Mouse (Mus musculus) heart, adult 2 months (tissue): ENCODE measurements around the gene Catsperz. TPM values are rescaled to one million over a fixed set of nuclear protein-coding genes. Genes with fewer than 3 reads are reported as not detected.

Source experiments
- DNase-seq, 2 experiments: peaks; one replicate each; pipeline ENCODE4 v3.0.0; 2021
- H3K27ac ChIP-seq: fragments of 200-600 bp; 2 replicates; pipeline ENCODE4 v1.8.1; 2022
- H3K27me3 ChIP-seq: fragments of 200-500 bp; 2 replicates; pipeline ENCODE4 v1.6.1; 2012; ENCODE audit warnings: mild to moderate bottlenecking, low read length, inconsistent platforms, mixed read lengths; ENCODE audit not compliant: control insufficient read depth, insufficient read depth
- H3K36me3 ChIP-seq: fragments of 200-500 bp; 2 replicates; pipeline ENCODE4 v1.6.1; 2012; ENCODE audit warnings: low read length, inconsistent platforms; ENCODE audit not compliant: control insufficient read depth, insufficient read depth
- H3K4me1 ChIP-seq: fragments of 200-500 bp; 2 replicates; pipeline ENCODE4 v1.6.1; 2011; ENCODE audit warnings: low read length; ENCODE audit not compliant: control insufficient read depth, insufficient read depth
- H3K4me3 ChIP-seq: fragments of 200-600 bp; 2 replicates; pipeline ENCODE4 v1.8.1; 2022
- H3K79me2 ChIP-seq: fragments of 200-500 bp; replicated peaks from 2 replicates; pipeline ENCODE4 v1.6.1; 2012; ENCODE audit warnings: mild to moderate bottlenecking, inconsistent platforms, low read length, moderate library complexity, mixed read lengths; ENCODE audit not compliant: control insufficient read depth, insufficient read depth
- H3K9ac ChIP-seq: fragments of 200-500 bp; 2 replicates; pipeline ENCODE4 v1.6.1; 2012; ENCODE audit warnings: low read depth, mild to moderate bottlenecking, control low read depth, inconsistent platforms, low read length, mixed read lengths
- CTCF ChIP-seq: fragments of 200-600 bp; IDR thresholded peaks from 2 replicates; pipeline ENCODE4 v1.8.1; 2022; ENCODE audit warnings: antibody characterized with exemption, mild to moderate bottlenecking, moderate library complexity
- EP300 ChIP-seq: fragments of 200-500 bp; IDR thresholded peaks from 2 replicates; pipeline ENCODE4 v1.6.1; 2011; ENCODE audit warnings: low read depth, low read length, control low read depth; ENCODE audit not compliant: insufficient read depth
- POLR2A ChIP-seq: fragments of 200-500 bp; IDR thresholded peaks from 2 replicates; pipeline ENCODE4 v1.6.1; 2011; ENCODE audit warnings: mild to moderate bottlenecking, low read depth, low read length, control low read depth; ENCODE audit not compliant: insufficient read depth
- WGBS: fragments of 180-500 bp; shearing (Covaris S2); methylation state at CpG from one replicate; pipeline ENCODE4 v1.1.7; 2018; 5-methylcytosine and 5-hydroxymethylcytosine counted together
- intact Hi-C: fragments of 180-260 bp; cut with DNase I; formaldehyde crosslinking; loops from one replicate; pipeline ENCODE4 v1.15.1; 2025
- polyA plus RNA-seq: library from polyadenylated mRNA; depleted of rRNA; stranded (reverse); fragments of >200 nt; gene quantifications from 2 replicates; pipeline ENCODE4 v1.2.3, GENCODE M21; 2012
- total RNA-seq, 2 experiments: library from RNA; stranded (reverse); gene quantifications; 2 replicates each; pipeline ENCODE4 v1.2.3; 2021

Gene Catsperz
- total and polyA plus RNA-seq, 3 experiments: 0.23 TPM; not detected in 2

GRCm38 (mm10) chr19:6925611-6926329, 590 bp upstream of the Catsperz start:
- intact Hi-C loops: loop anchor here (2.0 kb wide), 1 partner anchor 13 kb away; no protein-coding TSS in a partner anchor
- no peaks in the 10 kb centered on the region for H3K79me2 ChIP-seq
- H3K27me3 ChIP-seq: peaks cover 13% of the 10 kb centered on the region
- H3K27ac ChIP-seq: no peak overlapping the region
- no peak for DNase-seq
- no peak overlapping the region for H3K9ac ChIP-seq
- no peak overlapping the region for H3K4me3 ChIP-seq
- H3K36me3 ChIP-seq: no peaks in the 10 kb centered on the region
- peaks cover 9% of the 10 kb centered on the region for H3K4me1 ChIP-seq
- 38% methylated on average over 40 of the region's 40 CpGs for whole genome bisulfite sequencing
- no peak for TF ChIP-seq EP300
- TF ChIP-seq CTCF: no peak
- TF ChIP-seq POLR2A: no peak

DNA sequence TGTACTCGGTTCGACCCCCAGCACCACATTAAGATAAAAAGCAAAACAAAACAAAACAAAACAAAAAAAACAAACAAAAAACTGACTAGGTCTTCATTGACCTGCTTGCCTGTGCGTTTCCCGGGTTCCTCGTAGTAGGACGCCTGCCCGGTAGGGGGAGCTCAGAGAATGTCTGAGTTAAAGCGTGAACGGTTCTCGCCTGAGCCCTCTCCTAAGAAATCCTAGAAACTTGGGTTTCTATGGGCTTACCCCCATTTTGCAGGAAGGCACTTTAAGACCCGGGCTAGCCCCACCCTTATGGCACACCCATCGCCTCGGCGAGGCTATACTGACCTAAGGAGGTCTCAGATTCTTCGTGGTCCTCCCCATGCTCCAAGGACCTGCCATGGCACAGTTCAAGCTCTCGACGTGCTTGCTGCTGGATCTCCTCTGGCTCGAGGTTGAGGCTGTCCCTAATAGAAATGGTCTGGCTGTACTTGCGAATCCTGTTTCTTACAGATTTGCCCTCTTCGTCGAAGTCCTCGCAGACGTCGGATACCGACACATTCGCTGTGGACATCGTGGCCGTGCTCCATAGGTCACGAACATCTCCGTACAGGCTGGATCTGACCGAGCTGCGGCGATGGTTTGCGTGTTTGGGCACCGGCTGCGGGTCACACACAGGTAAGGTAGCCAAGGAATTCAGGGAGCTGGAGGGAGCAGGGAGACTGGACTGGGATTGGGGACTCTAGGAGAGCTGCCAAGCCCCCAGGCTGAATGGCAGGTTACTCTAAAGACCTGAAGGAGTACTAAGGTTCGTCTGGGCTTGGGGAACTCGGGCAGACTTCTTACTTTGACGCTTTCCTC, 496 bp downstream of the Catsperz start:
- Histone ChIP-seq H3K4me3 (peak overlapping the region; percentile 29; the same call in 1 of the 2 replicates), H3K4me1 (peaks cover 10% of the 10 kb centered on the region), H3K27ac (no peak overlapping the region), H3K27me3 (peaks cover 13% of the 10 kb centered on the region), H3K79me2 (no peaks in the 10 kb centered on the region), H3K9ac (peak overlapping the region; percentile 36), H3K36me3 (no peaks in the 10 kb centered on the region)
- TF ChIP-seq EP300: 0 out of 2 replicates have a peak, but pooled peaks have one; percentile 35
- peak; percentile 97 for TF ChIP-seq CTCF
- no peak for TF ChIP-seq POLR2A
- intact Hi-C loops: loop anchor here (1.0 to 2.0 kb wide), 4 partner anchors 14 to 96 kb away; no protein-coding TSS in a partner anchor
- DNase-seq: peak; percentile 85 to 91
- 5% methylated on average over 39 of the region's 39 CpGs for WGBS

DNA sequence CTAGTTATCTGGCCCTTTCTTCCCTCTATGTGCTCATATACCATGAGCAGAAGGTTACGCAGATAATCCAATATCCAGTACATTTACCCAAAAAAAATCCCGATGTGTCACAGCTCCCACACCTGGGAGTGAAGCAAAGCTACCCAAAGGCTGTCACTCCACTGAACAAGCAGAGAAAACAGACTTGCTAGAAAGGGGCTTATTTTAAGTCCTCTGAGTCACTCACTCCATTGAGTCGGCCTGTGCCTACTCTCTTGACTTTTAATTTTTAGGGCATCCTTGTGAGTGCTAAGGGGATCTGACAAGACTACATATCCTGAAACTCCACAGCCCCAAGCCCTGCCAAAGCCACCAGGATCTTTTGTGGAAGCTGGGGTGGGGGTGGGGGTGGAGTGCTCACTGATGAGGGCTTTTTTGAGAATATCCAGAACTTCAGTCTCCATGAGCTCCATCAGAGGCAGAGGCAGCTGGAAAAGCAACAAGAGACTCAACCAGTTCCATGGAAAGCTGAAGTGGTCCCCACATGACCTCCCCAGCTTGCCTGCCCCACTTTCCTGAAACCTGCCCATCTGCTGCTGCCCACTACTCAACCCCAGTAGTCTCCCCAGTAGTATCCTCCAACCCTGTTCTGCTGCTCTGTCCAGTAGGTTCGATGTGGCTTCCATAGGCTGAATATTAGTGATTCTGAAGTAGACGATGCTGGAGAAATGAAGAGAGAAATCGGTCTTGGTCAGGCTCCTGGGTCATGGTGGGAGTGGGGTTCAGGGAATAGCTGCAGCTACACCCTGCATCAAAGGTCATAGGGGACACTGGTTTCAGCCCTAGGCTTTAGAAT, 2.1 kb downstream of the Catsperz start:
- intact Hi-C loops: no loop called here
- Histone ChIP-seq H3K79me2 (no peaks in the 10 kb centered on the region), H3K27ac (peak overlapping the region; percentile 92), H3K27me3 (peaks cover 12% of the 10 kb centered on the region), H3K9ac (peak overlapping the region; percentile 48; the same call in 1 of the 2 replicates), H3K36me3 (no peaks in the 10 kb centered on the region), H3K4me1 (peaks cover 10% of the 10 kb centered on the region), H3K4me3 (no peak overlapping the region; the same call in 1 of the 2 replicates)
- WGBS: 73% methylated on average over 6 of the region's 6 CpGs
- TF ChIP-seq EP300 (no peak), CTCF (no peak), POLR2A (no peak)
- DNase-seq: no peak

DNA sequence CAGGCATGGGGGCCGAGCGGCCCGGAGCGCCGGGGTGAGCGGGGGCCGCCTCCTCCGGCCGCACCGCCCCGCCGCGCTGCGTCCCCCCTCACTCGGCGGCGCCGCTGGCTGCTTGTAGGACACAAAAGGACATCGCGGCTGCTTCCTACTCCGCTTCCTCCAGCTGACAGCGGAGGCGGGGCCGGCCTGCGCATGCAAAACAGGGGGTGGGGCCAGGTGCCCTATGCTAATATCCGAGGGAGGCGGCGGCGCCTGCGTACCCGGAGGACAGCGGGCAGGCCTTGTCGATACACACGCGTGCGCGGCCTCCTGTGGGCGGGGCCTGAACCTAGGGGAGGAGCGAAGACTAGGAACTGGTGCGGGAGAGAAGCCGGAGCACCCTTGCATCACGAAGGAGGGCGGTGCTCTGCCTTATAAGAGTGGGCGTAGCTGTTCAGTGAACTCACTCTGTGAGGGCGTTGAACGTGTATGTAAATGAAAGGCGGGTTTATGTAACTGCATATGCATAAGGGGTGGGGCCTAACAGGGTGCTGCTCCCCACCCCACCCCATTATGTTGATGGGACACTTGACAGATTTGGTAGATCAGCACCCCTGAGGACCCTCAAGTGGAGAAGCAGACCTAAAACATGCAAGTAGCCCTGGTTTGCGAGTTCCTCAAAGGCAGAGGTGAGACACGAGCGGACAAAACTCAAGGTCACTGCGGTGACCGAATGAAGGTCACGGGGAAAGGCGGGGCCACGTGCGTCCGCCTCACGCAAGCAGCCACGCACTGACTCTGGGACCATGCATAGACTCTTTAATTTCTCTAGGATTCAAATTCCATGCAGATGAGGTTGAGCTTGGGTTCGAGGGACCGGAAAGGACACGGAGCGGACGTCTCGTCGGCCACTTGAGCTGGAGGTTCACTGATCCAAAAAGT, 3.3 kb downstream of the Catsperz start, which contains the start of gene Esrra:
Gene Esrra, minus strand, starts transcription at position 167 of the 921 bp plus-strand sequence.
- peak within 1 kb of the TSS; percentile 84 for H3K9ac ChIP-seq
- peaks cover 5% of the 10 kb centered on the region for H3K27me3 ChIP-seq
- peak; percentile 100 for DNase-seq
- WGBS: under 1% methylated on average over 65 of the region's 66 CpGs
- peak within 1 kb of the TSS; percentile 92 for H3K27ac ChIP-seq
- H3K4me1 ChIP-seq: peaks cover 10% of the 10 kb centered on the region
- H3K4me3 ChIP-seq: peak within 1 kb of the TSS; percentile 84
- no peaks in the 10 kb centered on the region for H3K36me3 ChIP-seq
- intact Hi-C loops: no loop called here
- H3K79me2 ChIP-seq: no peaks in the 10 kb centered on the region
- TF ChIP-seq CTCF (no peak), EP300 (peak; percentile 66; the same call in 1 of the 2 replicates), POLR2A (peak; percentile 75)
